Mouse (Mus musculus) macrophage (primary cell): ENCODE measurements at regions not wholly inside any gene's neighbourhood (a gene's known extent, or its start where the extent isn't known, plus 50 kb on each side); places are given as distances from the start of the nearest gene placed in this dataset.

ENCODE experiments used
- H3K27ac ChIP-seq: fragments of 350-480 bp; formaldehyde crosslinking; 2 replicates; pipeline ENCODE4 v1.9.0; 2021
- H3K36me3 ChIP-seq: fragments of 350-480 bp; formaldehyde crosslinking; 2 replicates; pipeline ENCODE4 v1.9.0; 2021; ENCODE audit errors: inconsistent target
- H3K4me3 ChIP-seq: fragments of 350-480 bp; formaldehyde crosslinking; 2 replicates; pipeline ENCODE4 v1.9.0; 2021; ENCODE audit errors: inconsistent target
- H3K79me2 ChIP-seq: fragments of 350-480 bp; formaldehyde crosslinking; 2 replicates; pipeline ENCODE4 v1.9.0; 2021; ENCODE audit errors: inconsistent target
- WGBS: methylation state at CpG from one replicate; pipeline ENCODE4 v1.1.7; 2026; ENCODE audit warnings: inconsistent platforms; ENCODE audit not compliant: missing documents; 5-methylcytosine and 5-hydroxymethylcytosine counted together

DNA sequence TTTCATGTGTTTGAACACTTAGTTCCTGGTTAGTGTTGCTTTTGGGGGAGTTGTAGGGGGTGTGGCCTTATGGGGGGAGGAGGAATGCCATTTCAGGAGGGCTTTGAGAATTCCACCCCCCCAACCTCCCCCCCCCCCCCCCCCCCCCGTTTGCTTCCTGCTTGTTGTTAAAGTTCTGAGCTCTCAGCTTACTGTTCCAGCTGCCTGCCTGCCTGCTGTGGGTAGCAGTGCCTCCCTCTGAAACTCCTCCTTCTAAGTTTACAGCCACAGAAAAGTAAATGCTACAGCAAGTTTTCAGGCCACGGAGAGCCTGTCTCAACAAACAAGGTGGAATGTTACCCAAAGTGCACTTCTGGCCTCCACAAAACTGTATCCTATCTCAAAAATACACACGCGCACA lies 233.1 kb downstream of the Spry2 start:
- WGBS: 60% methylated on average over 3 of the region's 4 CpGs
- Histone ChIP-seq H3K36me3 (no peaks in the 10 kb centered on the region), H3K79me2 (no peaks in the 10 kb centered on the region), H3K27ac (no peak overlapping the region), H3K4me3 (no peak overlapping the region)

DNA sequence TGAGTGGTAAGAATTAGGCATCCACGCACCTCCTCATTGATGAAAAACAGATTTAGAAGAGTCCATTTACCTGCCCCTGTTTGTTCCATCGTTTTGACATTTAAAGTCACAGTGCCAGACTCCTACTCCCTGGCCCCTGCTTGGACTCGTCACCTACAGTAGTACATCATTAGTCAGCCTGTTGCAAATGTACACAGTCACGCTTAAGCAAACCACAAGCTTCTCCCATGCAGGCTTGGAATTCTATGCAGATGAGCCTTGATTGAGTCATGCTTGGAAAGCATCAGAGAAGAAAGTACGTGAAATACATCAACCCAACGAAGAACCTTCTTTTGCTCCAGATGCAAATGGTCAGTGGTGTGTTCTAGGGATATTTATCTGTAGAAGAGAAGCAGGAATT lies 233.8 kb downstream of the Spry2 start:
- no peaks in the 10 kb centered on the region for H3K36me3 ChIP-seq
- no peak overlapping the region for H3K27ac ChIP-seq
- no peak overlapping the region for H3K4me3 ChIP-seq
- H3K79me2 ChIP-seq: no peaks in the 10 kb centered on the region
- 96% methylated on average over 6 of the region's 6 CpGs for WGBS

DNA sequence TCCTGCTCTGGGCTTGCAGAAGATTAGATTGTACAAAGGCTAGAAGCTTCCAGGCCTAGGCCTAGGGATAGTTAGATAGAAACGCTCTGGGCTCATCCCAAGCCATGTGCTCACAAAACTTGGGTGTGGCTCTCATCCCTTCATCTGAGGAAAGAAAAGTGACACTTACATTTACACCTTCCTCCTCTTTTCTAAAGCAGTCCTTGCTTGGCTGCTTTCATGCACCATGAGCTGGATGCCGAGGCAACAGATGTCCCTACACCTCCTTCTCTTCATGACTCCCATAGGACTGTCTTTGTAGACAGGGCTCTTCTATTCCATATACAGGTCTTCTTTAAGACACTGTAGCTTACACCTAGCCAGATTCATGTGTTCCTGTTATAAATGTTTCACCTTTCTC lies 238.3 kb downstream of the Spry2 start:
- no peak overlapping the region for H3K4me3 ChIP-seq
- no peaks in the 10 kb centered on the region for H3K36me3 ChIP-seq
- WGBS: 100% methylated on average over 2 of the region's 2 CpGs
- H3K79me2 ChIP-seq: no peaks in the 10 kb centered on the region
- H3K27ac ChIP-seq: no peak overlapping the region

DNA sequence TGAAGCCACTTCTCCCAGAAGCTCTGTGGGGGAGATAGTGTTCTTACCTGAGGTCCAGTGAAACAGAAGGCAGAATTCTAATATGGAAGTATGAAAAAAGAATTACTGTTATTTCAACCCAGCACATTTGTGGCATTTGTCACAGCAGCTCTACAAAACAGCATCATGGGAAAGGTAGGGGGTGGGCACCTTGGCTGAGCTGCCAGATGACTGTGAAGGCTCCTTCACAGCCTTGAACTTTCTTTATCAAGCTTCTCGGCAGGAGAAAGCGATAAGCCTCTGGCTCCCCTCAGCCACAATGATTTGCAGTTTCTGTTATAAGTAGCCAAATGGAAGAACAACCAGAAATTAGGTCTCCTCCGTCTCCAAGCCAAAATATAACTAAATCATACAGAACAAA lies 249.5 kb downstream of the Spry2 start:
- no peak overlapping the region for H3K4me3 ChIP-seq
- no peaks in the 10 kb centered on the region for H3K79me2 ChIP-seq
- H3K27ac ChIP-seq: no peak overlapping the region
- no peaks in the 10 kb centered on the region for H3K36me3 ChIP-seq
- WGBS: 22% methylated on average over 3 of the region's 3 CpGs

DNA sequence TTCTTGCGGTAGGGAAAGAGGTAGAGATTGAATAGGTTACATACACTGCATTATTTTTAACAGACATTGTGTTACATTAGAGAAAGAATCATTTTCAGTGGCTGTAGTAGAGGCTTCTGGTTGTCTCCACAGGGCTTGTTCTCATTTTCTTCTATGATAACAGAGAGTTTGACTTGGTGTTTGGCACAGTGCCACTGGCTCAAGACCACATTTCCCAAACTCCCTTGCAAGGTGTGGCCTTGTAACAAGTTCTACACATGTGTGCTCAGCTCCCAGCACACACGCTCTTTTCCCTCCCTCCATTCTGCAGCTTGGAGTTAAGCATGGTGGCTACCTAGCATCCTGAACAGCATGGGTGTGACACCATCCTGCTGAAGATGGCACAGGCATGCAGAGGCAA lies 252.2 kb downstream of the Spry2 start:
- 100% methylated on average over 2 of the region's 2 CpGs for WGBS
- H3K36me3 ChIP-seq: no peaks in the 10 kb centered on the region
- no peak overlapping the region for H3K27ac ChIP-seq
- no peaks in the 10 kb centered on the region for H3K79me2 ChIP-seq
- no peak overlapping the region for H3K4me3 ChIP-seq

DNA sequence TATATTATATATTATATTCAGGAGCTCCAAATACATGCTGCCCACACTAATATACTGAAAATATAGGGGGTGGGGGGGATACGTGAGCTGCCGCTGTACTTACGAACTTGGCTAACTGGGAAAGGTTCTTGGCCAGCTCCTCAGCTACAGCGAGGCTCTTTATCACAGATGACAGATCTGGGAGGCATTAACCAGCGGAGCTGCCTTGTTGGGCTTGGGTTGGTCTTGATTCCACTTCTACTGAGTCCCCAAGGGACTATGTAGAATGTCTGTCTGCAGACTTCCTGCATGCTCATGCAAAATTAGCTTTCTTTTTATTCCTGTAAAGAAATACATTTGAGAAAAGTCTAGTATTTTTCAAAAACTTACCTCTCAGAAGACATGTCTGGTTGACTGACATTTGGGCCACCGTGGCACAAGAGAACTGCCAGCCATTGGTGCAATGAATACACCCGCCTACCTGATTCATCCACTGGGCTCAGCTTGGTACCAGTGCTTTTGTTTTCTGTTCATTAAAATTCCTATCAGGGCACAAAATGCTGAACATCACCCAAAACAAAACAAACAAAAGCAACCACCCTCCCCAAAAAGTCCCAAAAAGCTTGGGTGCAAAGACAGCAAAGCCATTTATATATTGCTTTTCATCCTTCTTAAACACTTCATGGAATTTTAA lies 253.2 kb downstream of the Spry2 start:
- H3K4me3 ChIP-seq: no peak overlapping the region
- 95% methylated on average over 7 of the region's 7 CpGs for WGBS
- no peaks in the 10 kb centered on the region for H3K36me3 ChIP-seq
- no peaks in the 10 kb centered on the region for H3K79me2 ChIP-seq
- H3K27ac ChIP-seq: no peak overlapping the region

DNA sequence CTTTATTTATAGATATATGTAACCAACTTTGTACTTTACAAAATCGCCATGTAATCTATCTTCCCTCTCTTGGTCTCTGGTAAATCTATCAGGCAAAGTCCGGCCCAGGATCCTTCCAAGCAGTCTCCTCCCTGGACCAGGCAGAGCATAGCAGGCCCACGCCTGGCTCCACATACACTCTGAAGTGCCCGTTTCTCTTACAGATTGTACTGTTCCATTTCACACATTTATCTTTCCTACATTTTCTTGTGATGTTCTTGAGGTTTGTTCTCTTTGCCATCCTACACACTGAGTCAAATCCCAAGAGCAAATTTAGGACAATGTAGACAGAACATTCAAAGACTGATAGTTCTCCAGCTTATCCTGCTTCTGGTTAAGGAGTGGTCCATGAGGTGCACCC lies 264.3 kb downstream of the Spry2 start:
- H3K4me3 ChIP-seq: no peak overlapping the region
- WGBS: 93% methylated on average over 4 of the region's 4 CpGs

DNA sequence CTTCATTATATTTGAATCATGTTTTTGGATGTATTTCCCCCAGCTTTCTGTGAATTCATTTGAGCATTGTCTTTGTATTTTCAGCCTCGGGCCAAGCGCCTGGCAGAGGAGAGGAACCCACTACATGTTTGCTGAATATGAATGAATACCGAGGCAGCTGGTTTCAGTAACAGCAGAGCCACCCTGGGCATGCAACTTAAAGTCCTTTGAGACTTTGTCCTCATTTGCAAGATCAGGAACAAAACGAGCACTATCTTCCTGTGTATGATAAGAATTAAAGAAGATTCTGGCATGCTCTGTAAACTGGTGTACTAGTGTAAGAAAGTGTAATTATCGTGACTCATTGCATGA lies 265.0 kb downstream of the Spry2 start:
- Histone ChIP-seq H3K27ac (no peak overlapping the region), H3K36me3 (no peaks in the 10 kb centered on the region), H3K79me2 (no peaks in the 10 kb centered on the region), H3K4me3 (no peak overlapping the region)
- 90% methylated on average over 5 of the region's 5 CpGs for WGBS

More for the DNA sequence above, 264.3 kb downstream of the Spry2 start:
- Histone ChIP-seq H3K79me2 (no peaks in the 10 kb centered on the region), H3K27ac (no peak overlapping the region), H3K36me3 (no peaks in the 10 kb centered on the region)

DNA sequence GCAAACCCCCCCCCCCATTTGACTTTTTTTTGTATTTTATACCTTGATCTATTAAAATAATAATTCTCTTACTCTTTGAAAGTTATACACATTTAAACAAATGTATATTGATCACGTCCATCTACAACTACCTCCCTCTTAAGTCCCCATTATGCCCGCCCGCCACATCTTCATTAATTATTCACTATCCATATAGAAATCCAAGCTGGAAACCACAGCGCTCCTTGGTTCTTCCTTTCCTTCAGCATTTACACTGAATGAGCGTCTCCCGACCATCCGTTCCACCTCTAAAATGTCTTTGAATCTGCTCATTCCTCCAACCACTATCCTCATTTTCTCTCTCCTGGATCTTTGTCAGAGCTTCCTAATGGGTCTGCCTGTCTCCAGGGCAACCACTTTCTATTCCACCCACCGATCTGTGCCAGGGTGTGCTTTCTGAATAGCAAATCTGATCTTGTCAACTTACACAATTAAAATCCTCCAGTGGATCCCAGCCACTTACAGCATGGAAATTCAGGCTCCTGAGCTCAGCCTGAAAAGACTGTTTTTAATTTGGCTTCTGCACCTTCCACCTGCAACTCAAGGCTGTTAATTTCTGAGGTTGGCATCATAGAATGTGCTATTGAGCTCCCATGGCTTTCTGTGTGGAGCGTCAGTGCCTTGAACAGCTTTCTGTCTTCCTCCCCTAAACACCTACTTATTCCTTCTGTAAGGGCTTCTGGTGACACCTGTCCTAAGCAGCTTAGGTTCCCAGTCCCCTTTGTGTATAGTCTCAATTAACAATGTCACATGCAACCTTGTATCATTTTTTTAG lies 265.5 kb downstream of the Spry2 start:
- no peak overlapping the region for H3K4me3 ChIP-seq
- 96% methylated on average over 9 of the region's 9 CpGs for WGBS
- no peak overlapping the region for H3K27ac ChIP-seq
- H3K79me2 ChIP-seq: no peaks in the 10 kb centered on the region
- H3K36me3 ChIP-seq: no peaks in the 10 kb centered on the region

DNA sequence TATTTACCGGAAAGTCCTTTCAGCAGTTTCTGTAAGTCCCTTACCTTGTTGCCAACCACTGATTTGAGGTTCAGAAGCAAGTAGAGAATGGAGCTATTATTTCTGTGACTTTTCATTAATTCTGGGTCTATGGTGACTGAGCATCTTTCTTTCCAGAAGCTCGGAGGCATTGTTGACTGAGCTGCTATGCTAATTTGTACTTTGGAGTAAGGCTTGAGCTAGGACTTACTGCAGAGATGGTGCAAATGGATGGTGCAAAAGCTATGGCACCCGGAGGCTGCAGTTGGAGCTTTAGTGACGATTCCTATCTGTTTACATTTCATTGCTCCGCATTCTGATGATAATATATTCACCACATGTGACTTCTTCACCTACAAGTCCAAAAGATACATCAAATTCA lies 266.2 kb downstream of the Spry2 start:
- no peaks in the 10 kb centered on the region for H3K79me2 ChIP-seq
- H3K36me3 ChIP-seq: no peaks in the 10 kb centered on the region
- H3K4me3 ChIP-seq: no peak overlapping the region
- WGBS: 97% methylated on average over 5 of the region's 5 CpGs
- H3K27ac ChIP-seq: no peak overlapping the region

DNA sequence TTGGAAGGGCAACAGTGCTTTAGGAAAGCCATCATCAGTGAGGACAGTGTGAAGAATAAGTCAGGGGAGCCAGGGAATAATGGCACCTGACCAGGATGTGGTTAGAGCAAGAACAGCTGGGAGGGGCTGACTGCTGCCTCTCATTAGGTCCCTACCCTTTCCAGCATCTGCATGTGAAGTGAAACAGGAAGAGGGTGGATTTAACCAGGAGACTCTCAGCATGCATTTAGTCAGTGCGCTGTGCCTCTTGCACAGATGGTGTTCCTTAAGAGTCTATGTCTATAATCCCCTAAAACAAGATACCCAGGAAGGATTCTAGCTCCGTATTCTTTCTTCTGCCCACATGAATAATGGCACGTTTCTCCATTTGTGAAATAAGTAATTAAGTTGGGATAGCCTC lies 267.9 kb downstream of the Spry2 start:
- no peak overlapping the region for H3K4me3 ChIP-seq
- 14% methylated on average over 3 of the region's 3 CpGs for WGBS
- no peak overlapping the region for H3K27ac ChIP-seq
- H3K36me3 ChIP-seq: no peaks in the 10 kb centered on the region
- H3K79me2 ChIP-seq: no peaks in the 10 kb centered on the region

DNA sequence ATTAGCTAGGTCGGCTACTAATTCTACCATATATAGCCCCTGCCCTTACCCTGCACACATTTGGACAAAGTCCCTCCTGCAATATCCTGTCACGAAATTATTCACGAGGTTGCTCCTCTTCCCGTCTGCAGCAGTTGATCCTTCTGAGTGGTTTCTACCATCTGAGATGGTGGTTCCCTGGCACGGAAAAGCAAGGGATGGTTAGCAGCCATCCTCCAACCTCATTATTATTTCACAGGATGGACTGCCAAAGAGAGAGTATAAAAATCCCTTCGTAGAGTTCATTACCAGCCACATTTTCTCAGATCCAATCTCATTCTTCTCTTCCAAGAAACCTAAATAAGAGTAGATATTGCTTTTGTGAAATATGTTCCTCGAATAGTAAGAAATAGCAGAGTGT lies 272.2 kb downstream of the Spry2 start:
- Histone ChIP-seq H3K36me3 (no peaks in the 10 kb centered on the region), H3K79me2 (no peaks in the 10 kb centered on the region), H3K4me3 (no peak overlapping the region), H3K27ac (no peak overlapping the region)
- 90% methylated on average over 7 of the region's 7 CpGs for WGBS

DNA sequence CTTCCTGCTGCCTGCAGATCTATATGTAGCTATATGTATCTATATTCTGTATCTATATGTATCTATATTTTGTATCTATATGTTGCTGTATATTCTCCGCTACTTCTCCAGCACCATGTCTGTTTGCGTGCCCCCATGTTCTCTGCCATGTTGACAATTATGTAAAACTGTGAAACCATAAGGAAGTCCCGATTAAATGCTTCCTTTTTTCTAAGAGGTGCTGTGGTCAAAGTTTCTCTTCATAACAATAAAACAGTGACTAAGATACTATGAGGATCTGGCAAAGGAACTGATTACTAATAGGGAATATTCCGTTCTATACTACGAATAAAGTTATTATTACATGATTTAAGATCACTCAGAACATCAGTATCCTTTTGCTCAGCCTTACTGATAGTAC lies 274.5 kb downstream of the Spry2 start:
- H3K4me3 ChIP-seq: no peak overlapping the region
- H3K27ac ChIP-seq: no peak overlapping the region
- H3K79me2 ChIP-seq: no peaks in the 10 kb centered on the region
- no peaks in the 10 kb centered on the region for H3K36me3 ChIP-seq
- WGBS: 30% methylated on average over 5 of the region's 5 CpGs

DNA sequence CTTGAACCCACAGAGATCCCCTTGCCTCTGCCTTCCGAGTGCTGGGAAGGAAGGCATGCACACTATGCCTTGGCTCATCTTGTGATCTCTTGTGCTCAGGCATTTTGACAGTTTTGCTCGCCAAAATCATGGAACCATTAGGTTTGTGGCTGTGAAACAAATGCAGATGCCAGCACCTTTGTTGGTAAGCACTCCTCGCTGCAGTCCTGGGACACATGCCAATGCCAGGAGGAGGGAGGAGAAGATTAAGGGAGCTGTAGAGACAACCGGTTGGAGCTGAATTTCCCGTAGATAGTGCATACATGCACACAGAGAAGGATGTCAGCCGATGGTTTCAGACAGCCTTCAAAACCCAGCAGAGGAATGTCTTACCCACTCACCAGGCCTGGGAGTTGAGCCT lies 275.5 kb downstream of the Spry2 start:
- Histone ChIP-seq H3K79me2 (no peaks in the 10 kb centered on the region), H3K4me3 (no peak overlapping the region), H3K36me3 (no peaks in the 10 kb centered on the region), H3K27ac (no peak overlapping the region)
- 98% methylated on average over 6 of the region's 6 CpGs for WGBS

DNA sequence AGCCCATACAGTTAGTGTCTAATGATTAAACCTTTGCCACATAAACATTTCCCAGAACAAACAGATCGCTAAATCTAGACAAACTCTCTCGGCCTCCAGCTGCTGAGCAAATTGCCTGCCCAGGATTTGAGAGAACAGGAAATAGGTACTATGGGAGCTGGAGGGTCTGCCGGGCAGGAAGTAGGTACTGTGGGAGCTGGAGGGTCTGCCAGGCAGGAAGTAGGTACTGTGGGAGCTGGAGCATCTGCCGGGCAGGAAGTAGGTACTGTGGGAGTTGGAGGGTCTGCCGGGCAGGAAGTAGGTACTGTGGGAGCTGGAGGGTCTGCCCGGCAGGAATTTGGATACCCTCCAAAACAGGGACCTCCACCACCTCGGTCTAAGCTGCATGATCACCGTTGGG lies 277.2 kb downstream of the Spry2 start:
- no peak overlapping the region for H3K27ac ChIP-seq
- no peaks in the 10 kb centered on the region for H3K79me2 ChIP-seq
- H3K36me3 ChIP-seq: no peaks in the 10 kb centered on the region
- WGBS: 63% methylated on average over 8 of the region's 8 CpGs
- no peak overlapping the region for H3K4me3 ChIP-seq

DNA sequence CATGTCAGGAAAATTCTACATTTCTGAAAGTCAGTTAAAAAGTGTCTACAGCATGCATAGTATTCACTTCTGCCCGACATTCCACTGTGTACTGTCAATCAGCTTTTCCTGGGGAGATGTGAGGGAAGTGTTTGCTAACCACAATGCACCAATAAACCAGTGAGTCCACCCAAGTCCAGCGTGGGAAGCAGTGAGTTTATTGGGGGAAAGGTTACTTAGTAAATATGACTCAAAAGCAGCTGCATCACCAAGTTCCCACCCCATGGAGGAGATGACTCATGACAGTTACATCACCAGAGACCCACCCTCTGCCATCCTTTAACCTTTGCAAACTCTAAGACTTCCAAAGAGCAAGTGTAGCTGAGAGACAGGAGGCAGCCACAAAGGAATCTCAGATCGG lies 280.9 kb downstream of the Spry2 start:
- H3K36me3 ChIP-seq: no peaks in the 10 kb centered on the region
- no peaks in the 10 kb centered on the region for H3K79me2 ChIP-seq
- WGBS: 39% methylated on average over 3 of the region's 3 CpGs
- H3K4me3 ChIP-seq: no peak overlapping the region
- H3K27ac ChIP-seq: no peak overlapping the region
